Mouse (Mus musculus): ENCODE results near the gene Gimap9. TPM values are rescaled to one million over a fixed set of nuclear protein-coding genes. Genes with fewer than 3 reads are reported as not detected.
"Not testable (repeated sequence)": the region's sequence is repeated elsewhere in the genome, so short reads cannot be mapped to it uniquely, and the experiment has no call there.

Gene Gimap9
- polyA plus RNA-seq, 1 experiment from 2014 or later, result 6.0 TPM

- Histone ChIP-seq H3K4me3 (no peak overlapping the region), H3K36me3 (replicated peaks) (no peaks in the 10 kb centered on the region), H3K9me3 (no peaks in the 10 kb centered on the region), H3K27ac (replicated peaks) (no peak overlapping the region), H3K4me1 (no peaks in the 10 kb centered on the region), H3K27me3 (replicated peaks; ENCODE audit: low read depth, poor library complexity, severe bottlenecking) (no peaks in the 10 kb centered on the region; the same call in 1 of the 2 replicates)
- DNase-seq (ENCODE audit: low spot score), result no peak
Observed at GRCm38 (mm10) chr6:48668022-48668421, 7.9 kb upstream of the Gimap9 start.

GRCm38 (mm10) chr6:48669446-48669969 is 6.4 kb upstream of the Gimap9 start:
- H3K4me3 ChIP-seq, result no peak overlapping the region
- no peak overlapping the region for H3K27ac ChIP-seq (replicated peaks)
- 76% methylated on average over 2 of the region's 2 CpGs for WGBS
- no peaks in the 10 kb centered on the region for H3K9me3 ChIP-seq
- no peaks in the 10 kb centered on the region for H3K4me1 ChIP-seq
- H3K36me3 ChIP-seq (replicated peaks), result no peaks in the 10 kb centered on the region
- no peaks in the 10 kb centered on the region; the same call in 1 of the 2 replicates for H3K27me3 ChIP-seq (replicated peaks; ENCODE audit: low read depth, poor library complexity, severe bottlenecking)
- no peak for DNase-seq (ENCODE audit: low spot score)

- 94% methylated on average over 9 of the region's 9 CpGs for WGBS
- H3K27me3 ChIP-seq (replicated peaks; ENCODE audit: low read depth, poor library complexity, severe bottlenecking), result no peaks in the 10 kb centered on the region
Observed at GRCm38 (mm10) chr6:48674291-48675058, 1.5 kb upstream of the Gimap9 start.

GRCm38 (mm10) chr6:48675400-48675930 is 464 bp upstream of the Gimap9 start:
- 44% methylated on average over 10 of the region's 10 CpGs for WGBS
- H3K9me3 ChIP-seq, result no peaks in the 10 kb centered on the region
- peak overlapping the region; percentile 40 for H3K4me3 ChIP-seq
- H3K27ac ChIP-seq (replicated peaks), result peak overlapping the region; percentile 70
- no peaks in the 10 kb centered on the region for H3K27me3 ChIP-seq (replicated peaks; ENCODE audit: low read depth, poor library complexity, severe bottlenecking)
- peaks cover 13% of the 10 kb centered on the region for H3K4me1 ChIP-seq
- no peak for DNase-seq (ENCODE audit: low spot score)
- no peaks in the 10 kb centered on the region for H3K36me3 ChIP-seq (replicated peaks)

More at GRCm38 (mm10) chr6:48674291-48675058, 1.5 kb upstream of the Gimap9 start:
- H3K36me3 ChIP-seq (replicated peaks), result no peaks in the 10 kb centered on the region
- H3K4me3 ChIP-seq, result no peak overlapping the region
- no peak for DNase-seq (ENCODE audit: low spot score)
- no peaks in the 10 kb centered on the region for H3K9me3 ChIP-seq
- H3K4me1 ChIP-seq, result peaks cover 13% of the 10 kb centered on the region
- no peak overlapping the region for H3K27ac ChIP-seq (replicated peaks)

GRCm38 (mm10) chr6:48676860-48677415 is 1.0 kb downstream of the Gimap9 start:
- Histone ChIP-seq H3K36me3 (replicated peaks) (no peaks in the 10 kb centered on the region), H3K27me3 (replicated peaks; ENCODE audit: low read depth, poor library complexity, severe bottlenecking) (no peaks in the 10 kb centered on the region), H3K4me3 (peak overlapping the region; percentile 40), H3K9me3 (no peaks in the 10 kb centered on the region), H3K4me1 (peaks cover 13% of the 10 kb centered on the region), H3K27ac (replicated peaks) (no peak overlapping the region)
- 88% methylated on average over 5 of the region's 5 CpGs for WGBS
- no peak for DNase-seq (ENCODE audit: low spot score)

GRCm38 (mm10) chr6:48677492-48678345 is 1.8 kb downstream of the Gimap9 start:
- Histone ChIP-seq H3K9me3 (no peaks in the 10 kb centered on the region), H3K4me1 (peaks cover 13% of the 10 kb centered on the region), H3K27ac (replicated peaks) (no peak overlapping the region), H3K36me3 (replicated peaks) (no peaks in the 10 kb centered on the region), H3K27me3 (replicated peaks; ENCODE audit: low read depth, poor library complexity, severe bottlenecking) (no peaks in the 10 kb centered on the region), H3K4me3 (no peak overlapping the region)
- no peak for DNase-seq (ENCODE audit: low spot score)
- WGBS, result 95% methylated on average over 17 of the region's 17 CpGs

GRCm38 (mm10) chr6:48678391-48678790 is 2.5 kb downstream of the Gimap9 start:
- Histone ChIP-seq H3K4me1 (peaks cover 13% of the 10 kb centered on the region), H3K36me3 (replicated peaks) (no peaks in the 10 kb centered on the region), H3K4me3 (no peak overlapping the region), H3K27me3 (replicated peaks; ENCODE audit: low read depth, poor library complexity, severe bottlenecking) (no peaks in the 10 kb centered on the region), H3K27ac (replicated peaks) (no peak overlapping the region), H3K9me3 (no peaks in the 10 kb centered on the region)
- 82% methylated on average over 4 of the region's 4 CpGs for WGBS
- no peak for DNase-seq (ENCODE audit: low spot score)

- Histone ChIP-seq H3K9me3 (no peaks in the 10 kb centered on the region), H3K27ac (replicated peaks) (no peak overlapping the region), H3K4me1 (peaks cover 13% of the 10 kb centered on the region), H3K36me3 (replicated peaks) (no peaks in the 10 kb centered on the region), H3K4me3 (no peak overlapping the region), H3K27me3 (replicated peaks; ENCODE audit: low read depth, poor library complexity, severe bottlenecking) (no peaks in the 10 kb centered on the region)
- 82% methylated on average over 6 of the region's 6 CpGs for WGBS
- DNase-seq (ENCODE audit: low spot score), result no peak
Observed at GRCm38 (mm10) chr6:48679701-48680100, 3.8 kb downstream of the Gimap9 start.

GRCm38 (mm10) chr6:48680421-48680820 is 4.5 kb downstream of the Gimap9 start:
- no peak for DNase-seq (ENCODE audit: low spot score)
- Histone ChIP-seq H3K4me1 (peaks cover 11% of the 10 kb centered on the region), H3K27ac (replicated peaks) (no peak overlapping the region), H3K9me3 (no peaks in the 10 kb centered on the region), H3K27me3 (replicated peaks; ENCODE audit: low read depth, poor library complexity, severe bottlenecking) (no peaks in the 10 kb centered on the region), H3K4me3 (no peak overlapping the region), H3K36me3 (replicated peaks) (no peaks in the 10 kb centered on the region)
- 80% methylated on average over 5 of the region's 5 CpGs for WGBS

- no peaks in the 10 kb centered on the region for H3K36me3 ChIP-seq (replicated peaks)
- DNase-seq (ENCODE audit: low spot score), result no peak
- H3K27ac ChIP-seq (replicated peaks), result no peak overlapping the region
- no peaks in the 10 kb centered on the region for H3K9me3 ChIP-seq
- WGBS, result 84% methylated on average over 3 of the region's 3 CpGs
- no peaks in the 10 kb centered on the region for H3K27me3 ChIP-seq (replicated peaks; ENCODE audit: low read depth, poor library complexity, severe bottlenecking)
- H3K4me1 ChIP-seq, result no peaks in the 10 kb centered on the region; the same call in 1 of the 2 replicates
- no peak overlapping the region for H3K4me3 ChIP-seq
Observed at GRCm38 (mm10) chr6:48681472-48682090, 5.7 kb downstream of the Gimap9 start.

GRCm38 (mm10) chr6:48682271-48682670 is 6.3 kb downstream of the Gimap9 start:
- H3K36me3 ChIP-seq (replicated peaks), result no peaks in the 10 kb centered on the region
- no peak overlapping the region for H3K27ac ChIP-seq (replicated peaks)
- H3K4me1 ChIP-seq, result no peaks in the 10 kb centered on the region
- no peaks in the 10 kb centered on the region for H3K9me3 ChIP-seq
- no peak overlapping the region for H3K4me3 ChIP-seq
- no peak for DNase-seq (ENCODE audit: low spot score)
- no peaks in the 10 kb centered on the region for H3K27me3 ChIP-seq (replicated peaks; ENCODE audit: low read depth, poor library complexity, severe bottlenecking)
- WGBS, result 86% methylated on average over 4 of the region's 4 CpGs

GRCm38 (mm10) chr6:48683263-48683821 is 7.4 kb downstream of the Gimap9 start:
- WGBS, result 91% methylated on average over 4 of the region's 4 CpGs
- not testable (repeated sequence) for H3K27me3 ChIP-seq (replicated peaks; ENCODE audit: low read depth, poor library complexity, severe bottlenecking); H3K27ac ChIP-seq (replicated peaks); H3K36me3 ChIP-seq (replicated peaks); H3K9me3 ChIP-seq; H3K4me3 ChIP-seq; DNase-seq (ENCODE audit: low spot score); H3K4me1 ChIP-seq

Data from embryonic facial prominence, embryonic 10.5 days (tissue).